Mouse (Mus musculus) forebrain, embryonic 16.5 days (tissue): ENCODE measurements around the gene Zscan25. TPM values are rescaled to one million over a fixed set of nuclear protein-coding genes. Genes with fewer than 3 reads are reported as not detected.

Experiments used
- polyA plus RNA-seq: library from polyadenylated mRNA; unstranded; fragments of >200 nt; fragmentation: Nextera tagmentation; extraction: Ambion mirVana; gene quantifications from 2 replicates; pipeline ENCODE4 v1.2.1, GENCODE M21; 2015

The Zscan25 gene
- polyA plus RNA-seq, 1 experiment from 2014 or later = 0.66 TPM

Other genes with a start within 250 kb of the Zscan25 start
- gene Gm4871, start 247.7 kb upstream of the Zscan25 start, polyA plus RNA-seq = not detected in 2 replicates
- gene 1700018F24Rik, start 237.5 kb upstream of the Zscan25 start, polyA plus RNA-seq = not detected in 2 replicates
- gene Arpc1a, start 196.7 kb upstream of the Zscan25 start, polyA plus RNA-seq = 247 and 259 TPM in 2 replicates
- gene Kpna7, start 196.5 kb upstream of the Zscan25 start, polyA plus RNA-seq = not detected in 2 replicates
- 62.2 and 63.7 TPM in 2 replicates for gene Arpc1b, start 166.3 kb upstream of the Zscan25 start, polyA plus RNA-seq
- 93.1 and 96.3 TPM in 2 replicates for gene Pdap1, start 140.3 kb upstream of the Zscan25 start, polyA plus RNA-seq
- 190 and 196 TPM in 2 replicates for gene Bud31, start 140.1 kb upstream of the Zscan25 start, polyA plus RNA-seq
- gene Ptcd1, start 113.4 kb upstream of the Zscan25 start, polyA plus RNA-seq = 24.7 and 25.8 TPM in 2 replicates
- 59.0 TPM in 2 replicates for gene Cpsf4, start 113.3 kb upstream of the Zscan25 start, polyA plus RNA-seq
- 514 and 561 TPM in 2 replicates for gene Atp5j2, start 88.4 kb upstream of the Zscan25 start, polyA plus RNA-seq
- gene Zkscan14, start 78.6 kb upstream of the Zscan25 start, polyA plus RNA-seq = 15.5 and 17.5 TPM in 2 replicates
- 17.4 and 20.2 TPM in 2 replicates for gene Zkscan5, start 75.9 kb upstream of the Zscan25 start, polyA plus RNA-seq
- gene Zfp655, start 48.8 kb upstream of the Zscan25 start, polyA plus RNA-seq = 39.6 and 45.9 TPM in 2 replicates
- gene Cyp3a57, start 64.8 kb downstream of the Zscan25 start, polyA plus RNA-seq = not detected in 2 replicates
- gene Cyp3a16, start 189.2 kb downstream of the Zscan25 start, polyA plus RNA-seq = not detected in 2 replicates